Mouse (Mus musculus) midbrain, embryonic 12.5 days (tissue): Measurements from ENCODE around the gene Iqce. TPM values are rescaled to one million over a fixed set of nuclear protein-coding genes. Genes with fewer than 3 reads are reported as not detected.

ENCODE experiments used
- ATAC-seq: fragments of 200-750 bp; cut with Nextera tagmentation; 2 replicates; pipeline ENCODE4 v1.8.0; 2017; ENCODE audit warnings: low read depth, moderate TSS enrichment, moderate library complexity; ENCODE audit not compliant: low FRiP score
- H3K27ac ChIP-seq: fragments of 300-500 bp; sonication (generic); replicated peaks from 2 replicates; pipeline ENCODE4 v1.5.1; 2016; ENCODE audit warnings: mild to moderate bottlenecking
- H3K27me3 ChIP-seq: fragments of 300-500 bp; sonication (generic); 2 replicates; pipeline ENCODE4 v1.6.1; 2016; ENCODE audit warnings: mild to moderate bottlenecking
- H3K36me3 ChIP-seq: fragments of 300-500 bp; sonication (generic); 2 replicates; pipeline ENCODE4 v1.6.1; 2016
- H3K4me1 ChIP-seq: fragments of 300-500 bp; sonication (generic); 2 replicates; pipeline ENCODE4 v1.6.1; 2016
- H3K4me2 ChIP-seq: fragments of 300-500 bp; sonication (generic); replicated peaks from 2 replicates; pipeline ENCODE4 v1.6.1; 2016; ENCODE audit warnings: mild to moderate bottlenecking, moderate library complexity
- H3K4me3 ChIP-seq: fragments of 300-500 bp; sonication (generic); 2 replicates; pipeline ENCODE4 v1.5.1; 2016; ENCODE audit warnings: mild to moderate bottlenecking
- H3K9ac ChIP-seq: fragments of 300-500 bp; sonication (generic); replicated peaks from 2 replicates; pipeline ENCODE4 v1.6.1; 2016; ENCODE audit warnings: mild to moderate bottlenecking, moderate library complexity
- H3K9me3 ChIP-seq: fragments of 300-500 bp; sonication (generic); 2 replicates; pipeline ENCODE4 v1.6.1; 2016; ENCODE audit warnings: mild to moderate bottlenecking
- WGBS: fragments of 180-500 bp; shearing (Covaris S2); methylation state at CpG from one replicate; pipeline ENCODE4 v1.1.7; 2016; 5-methylcytosine and 5-hydroxymethylcytosine counted together
- polyA plus RNA-seq: library from polyadenylated mRNA; unstranded; fragments of >200 nt; fragmentation: Nextera tagmentation; extraction: Ambion mirVana; gene quantifications from 2 replicates; pipeline ENCODE4 v1.2.1, GENCODE M21; 2016

Gene Iqce
- 26.9 and 29.3 TPM in 2 replicates for polyA plus RNA-seq

- under 1% methylated on average over 33 of the region's 33 CpGs for WGBS
- ATAC-seq = peak; percentile 61
- H3K4me1 ChIP-seq = peaks cover 31% of the 10 kb centered on the region
Observed at GRCm38 (mm10) chr5:140702103-140702513, at the start of gene Iqce. Gene Iqce (minus strand): TSS chr5:140702378.

GRCm38 (mm10) chr5:140750925-140751324, 48.7 kb upstream of the Iqce start:
- no peaks in the 10 kb centered on the region for H3K27me3 ChIP-seq
- no peak overlapping the region for H3K9ac ChIP-seq
- H3K4me2 ChIP-seq = no peak overlapping the region
- H3K36me3 ChIP-seq = no peaks in the 10 kb centered on the region
- H3K4me1 ChIP-seq = peaks cover 8% of the 10 kb centered on the region; the same call in 1 of the 2 replicates
- ATAC-seq = no peak
- H3K27ac ChIP-seq = no peak overlapping the region
- H3K4me3 ChIP-seq = no peak overlapping the region
- WGBS = 0% methylated on average over 1 of the region's 2 CpGs
- peaks cover 5% of the 10 kb centered on the region; the same call in 1 of the 2 replicates for H3K9me3 ChIP-seq

More at GRCm38 (mm10) chr5:140702103-140702513, at the start of gene Iqce:
- Histone ChIP-seq H3K4me3 (peak within 1 kb of the TSS; percentile 77), H3K9me3 (no peaks in the 10 kb centered on the region), H3K4me2 (peak within 1 kb of the TSS; percentile 89), H3K27me3 (no peaks in the 10 kb centered on the region), H3K36me3 (peaks cover 13% of the 10 kb centered on the region), H3K27ac (peak within 1 kb of the TSS; percentile 88), H3K9ac (peak within 1 kb of the TSS; percentile 85)

GRCm38 (mm10) chr5:140749062-140749875, 47.1 kb upstream of the Iqce start:
- Histone ChIP-seq H3K4me1 (peaks cover 8% of the 10 kb centered on the region; the same call in 1 of the 2 replicates), H3K9ac (0 out of 2 replicates have a peak overlapping the region, but pooled peaks have one; percentile 34), H3K4me2 (peak overlapping the region; percentile 41), H3K4me3 (peak overlapping the region; percentile 26), H3K27me3 (no peaks in the 10 kb centered on the region), H3K9me3 (peaks cover 5% of the 10 kb centered on the region; the same call in 1 of the 2 replicates), H3K36me3 (no peaks in the 10 kb centered on the region), H3K27ac (0 out of 2 replicates have a peak overlapping the region, but pooled peaks have one; percentile 17)
- whole genome bisulfite sequencing = 16% methylated on average over 12 of the region's 12 CpGs
- ATAC-seq = peak; percentile 75

- H3K9ac ChIP-seq = no peak overlapping the region
- H3K4me1 ChIP-seq = peaks cover 8% of the 10 kb centered on the region; the same call in 1 of the 2 replicates
- peaks cover 5% of the 10 kb centered on the region; the same call in 1 of the 2 replicates for H3K9me3 ChIP-seq
- no peak overlapping the region for H3K4me3 ChIP-seq
- ATAC-seq = no peak
- H3K27me3 ChIP-seq = 0 out of 2 replicates have a peak, but pooled peaks cover 7% of the 10 kb centered on the region
- H3K36me3 ChIP-seq = no peaks in the 10 kb centered on the region
- 88% methylated on average over 10 of the region's 10 CpGs for WGBS
- no peak overlapping the region for H3K27ac ChIP-seq
- H3K4me2 ChIP-seq = no peak overlapping the region
Observed at GRCm38 (mm10) chr5:140748425-140748824, 46.2 kb upstream of the Iqce start.

- 0 out of 2 replicates have a peak, but pooled peaks cover 8% of the 10 kb centered on the region for H3K27me3 ChIP-seq
- ATAC-seq = no peak
- peaks cover under 1% of the 10 kb centered on the region; the same call in 1 of the 2 replicates for H3K4me1 ChIP-seq
- no peak overlapping the region for H3K4me3 ChIP-seq
- WGBS = 33% methylated on average over 12 of the region's 12 CpGs
- no peaks in the 10 kb centered on the region for H3K9me3 ChIP-seq
- H3K36me3 ChIP-seq = no peaks in the 10 kb centered on the region
- H3K27ac ChIP-seq = no peak overlapping the region
- no peak overlapping the region for H3K9ac ChIP-seq
- H3K4me2 ChIP-seq = no peak overlapping the region
Observed at GRCm38 (mm10) chr5:140743706-140744131, 41.5 kb upstream of the Iqce start.

- Histone ChIP-seq H3K9me3 (no peaks in the 10 kb centered on the region), H3K4me2 (no peak overlapping the region), H3K4me3 (no peak overlapping the region), H3K4me1 (no peaks in the 10 kb centered on the region), H3K27me3 (peaks cover 20% of the 10 kb centered on the region), H3K9ac (no peak overlapping the region), H3K36me3 (no peaks in the 10 kb centered on the region), H3K27ac (no peak overlapping the region)
- ATAC-seq = no peak
Observed at GRCm38 (mm10) chr5:140741877-140742276, 39.7 kb upstream of the Iqce start.

- ATAC-seq = no peak
- Histone ChIP-seq H3K9me3 (no peaks in the 10 kb centered on the region), H3K27me3 (peaks cover 29% of the 10 kb centered on the region), H3K9ac (no peak overlapping the region), H3K36me3 (no peaks in the 10 kb centered on the region), H3K4me1 (0 out of 2 replicates have a peak, but pooled peaks cover 1% of the 10 kb centered on the region), H3K4me3 (no peak overlapping the region), H3K4me2 (no peak overlapping the region), H3K27ac (no peak overlapping the region)
- 78% methylated on average over 11 of the region's 11 CpGs for WGBS
Observed at GRCm38 (mm10) chr5:140741040-140741439, 38.9 kb upstream of the Iqce start.

GRCm38 (mm10) chr5:140739813-140740212, 37.6 kb upstream of the Iqce start:
- H3K4me3 ChIP-seq = no peak overlapping the region
- no peaks in the 10 kb centered on the region for H3K36me3 ChIP-seq
- ATAC-seq = no peak
- WGBS = 75% methylated on average over 12 of the region's 12 CpGs
- peaks cover 9% of the 10 kb centered on the region for H3K4me1 ChIP-seq
- H3K27ac ChIP-seq = no peak overlapping the region
- H3K27me3 ChIP-seq = peaks cover 41% of the 10 kb centered on the region
- no peak overlapping the region for H3K4me2 ChIP-seq
- H3K9me3 ChIP-seq = no peaks in the 10 kb centered on the region
- no peak overlapping the region for H3K9ac ChIP-seq

GRCm38 (mm10) chr5:140736166-140736565, 34.0 kb upstream of the Iqce start:
- Histone ChIP-seq H3K27ac (no peak overlapping the region), H3K36me3 (no peaks in the 10 kb centered on the region), H3K4me1 (peaks cover 9% of the 10 kb centered on the region), H3K9ac (no peak overlapping the region), H3K27me3 (peaks cover 49% of the 10 kb centered on the region), H3K4me2 (no peak overlapping the region), H3K4me3 (no peak overlapping the region), H3K9me3 (no peaks in the 10 kb centered on the region)
- ATAC-seq = no peak
- 28% methylated on average over 11 of the region's 13 CpGs for WGBS

- Histone ChIP-seq H3K4me1 (peaks cover 9% of the 10 kb centered on the region), H3K27me3 (peaks cover 49% of the 10 kb centered on the region), H3K36me3 (no peaks in the 10 kb centered on the region), H3K4me2 (peak overlapping the region; percentile 54), H3K27ac (no peak overlapping the region), H3K9me3 (no peaks in the 10 kb centered on the region), H3K9ac (0 out of 2 replicates have a peak overlapping the region, but pooled peaks have one; percentile 28), H3K4me3 (peak overlapping the region; percentile 29)
- WGBS = 1% methylated on average over 22 of the region's 22 CpGs
- no peak for ATAC-seq
Observed at GRCm38 (mm10) chr5:140735297-140735696, 33.1 kb upstream of the Iqce start.

- Histone ChIP-seq H3K27ac (no peak overlapping the region), H3K4me3 (no peak overlapping the region), H3K4me1 (peaks cover 9% of the 10 kb centered on the region), H3K9ac (no peak overlapping the region), H3K36me3 (no peaks in the 10 kb centered on the region), H3K9me3 (no peaks in the 10 kb centered on the region), H3K4me2 (no peak overlapping the region), H3K27me3 (peaks cover 49% of the 10 kb centered on the region)
- ATAC-seq = no peak
- WGBS = 85% methylated on average over 3 of the region's 3 CpGs
Observed at GRCm38 (mm10) chr5:140733336-140733735, 31.2 kb upstream of the Iqce start.

- no peak for ATAC-seq
Observed at GRCm38 (mm10) chr5:140732195-140732594, 30.0 kb upstream of the Iqce start.

More at GRCm38 (mm10) chr5:140732195-140732594, 30.0 kb upstream of the Iqce start:
- no peak overlapping the region for H3K27ac ChIP-seq
- no peak overlapping the region for H3K9ac ChIP-seq
- H3K4me3 ChIP-seq = no peak overlapping the region
- WGBS = 65% methylated on average over 4 of the region's 4 CpGs
- peaks cover 9% of the 10 kb centered on the region for H3K4me1 ChIP-seq
- H3K27me3 ChIP-seq = peaks cover 40% of the 10 kb centered on the region
- no peak overlapping the region for H3K4me2 ChIP-seq
- no peaks in the 10 kb centered on the region for H3K9me3 ChIP-seq
- H3K36me3 ChIP-seq = no peaks in the 10 kb centered on the region
